Mouse (Mus musculus) thymus, adult 2 months (tissue): ENCODE data around the gene Btbd35f19. TPM values are rescaled to one million over a fixed set of nuclear protein-coding genes. Genes with fewer than 3 reads are reported as not detected.
"Not testable (repeated sequence)": the region's sequence is repeated elsewhere in the genome, so short reads cannot be mapped to it uniquely, and the experiment has no call there.

Source experiments
- DNase-seq: peaks from one replicate; pipeline ENCODE4 v3.0.0; 2021
- H3K27ac ChIP-seq: fragments of 200-500 bp; 2 replicates; pipeline ENCODE4 v1.5.1; 2012; ENCODE audit warnings: low read length, control low read depth; ENCODE audit not compliant: control insufficient read depth, insufficient read depth
- H3K27me3 ChIP-seq: fragments of 200-500 bp; 2 replicates; pipeline ENCODE4 v1.6.1; 2012; ENCODE audit warnings: mild to moderate bottlenecking, low read length, moderate library complexity, mixed read lengths; ENCODE audit not compliant: control insufficient read depth, insufficient read depth
- H3K36me3 ChIP-seq: fragments of 200-500 bp; 2 replicates; pipeline ENCODE4 v1.6.1; 2012; ENCODE audit warnings: mild to moderate bottlenecking, low read length, moderate library complexity; ENCODE audit not compliant: control insufficient read depth, insufficient read depth
- H3K4me1 ChIP-seq: fragments of 200-500 bp; replicated peaks from 2 replicates; pipeline ENCODE4 v1.6.1; 2012; ENCODE audit warnings: low read length; ENCODE audit not compliant: control insufficient read depth, insufficient read depth
- H3K4me3 ChIP-seq: fragments of 200-500 bp; 2 replicates; pipeline ENCODE4 v1.5.1; 2012; ENCODE audit warnings: mild to moderate bottlenecking, low read length, control low read depth, moderate library complexity; ENCODE audit not compliant: control insufficient read depth, insufficient read depth
- WGBS: fragments of 180-500 bp; shearing (Covaris S2); methylation state at CpG from one replicate; pipeline ENCODE4 v1.1.7; 2018; 5-methylcytosine and 5-hydroxymethylcytosine counted together
- polyA plus RNA-seq: library from polyadenylated mRNA; depleted of rRNA; stranded (reverse); fragments of >200 nt; gene quantifications from 2 replicates; pipeline ENCODE4 v1.2.3, GENCODE M21; 2012; rRNA removed

The Btbd35f19 gene
- not detected in 2 replicates for polyA plus RNA-seq

DNA sequence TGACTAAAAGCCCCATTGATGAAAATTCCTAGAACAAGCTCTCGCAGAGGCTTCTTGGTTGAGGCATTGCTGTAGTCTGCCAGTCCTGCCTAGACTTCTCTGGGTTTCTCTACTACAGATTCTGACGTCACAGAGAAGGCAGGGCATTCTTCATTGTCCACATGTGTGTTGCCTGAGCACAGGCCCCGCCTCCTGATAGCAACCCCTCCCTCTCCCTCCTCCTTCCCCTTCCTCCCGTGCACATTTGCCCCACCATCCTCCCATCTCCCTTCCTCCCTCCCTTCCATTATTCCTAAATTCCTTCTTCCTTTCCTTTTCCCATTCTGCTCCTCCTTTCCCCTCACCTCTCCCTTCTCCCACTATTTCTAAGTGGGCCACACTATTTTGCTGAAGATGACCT is at the start of gene Btbd35f19:
TSS of gene Btbd35f19 (minus strand) at position 101 of the 400 bp plus-strand sequence.
- no CpG with 5 or more reads among the region's 4 CpGs for WGBS
- not testable (repeated sequence) for DNase-seq, H3K4me3 ChIP-seq, H3K27me3 ChIP-seq, H3K27ac ChIP-seq, H3K4me1 ChIP-seq, H3K36me3 ChIP-seq

DNA sequence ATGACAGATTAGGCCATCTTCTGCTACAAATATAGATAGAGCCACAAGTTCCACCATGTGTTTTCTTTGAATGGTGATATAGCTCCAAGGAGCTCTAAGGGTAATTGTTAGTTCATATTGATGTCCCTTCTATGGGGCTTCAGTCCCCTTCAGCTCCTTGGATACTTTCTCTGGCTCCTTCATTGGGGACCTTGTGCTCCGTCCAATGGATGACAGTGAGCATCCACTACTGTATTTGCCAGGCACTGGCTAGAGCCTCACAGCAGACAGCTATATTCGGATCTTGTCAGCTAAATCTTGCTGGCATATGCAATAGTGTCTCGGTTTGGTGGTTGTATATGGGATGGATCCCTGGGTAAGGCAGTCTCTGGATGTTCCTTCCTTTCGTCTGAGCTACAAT is 41.8 kb downstream of the Btbd35f19 start:
- H3K36me3 ChIP-seq, H3K4me1 ChIP-seq, DNase-seq, H3K27me3 ChIP-seq, H3K27ac ChIP-seq, H3K4me3 ChIP-seq: not testable (repeated sequence)
- WGBS = 79% methylated on average over 2 of the region's 4 CpGs

DNA sequence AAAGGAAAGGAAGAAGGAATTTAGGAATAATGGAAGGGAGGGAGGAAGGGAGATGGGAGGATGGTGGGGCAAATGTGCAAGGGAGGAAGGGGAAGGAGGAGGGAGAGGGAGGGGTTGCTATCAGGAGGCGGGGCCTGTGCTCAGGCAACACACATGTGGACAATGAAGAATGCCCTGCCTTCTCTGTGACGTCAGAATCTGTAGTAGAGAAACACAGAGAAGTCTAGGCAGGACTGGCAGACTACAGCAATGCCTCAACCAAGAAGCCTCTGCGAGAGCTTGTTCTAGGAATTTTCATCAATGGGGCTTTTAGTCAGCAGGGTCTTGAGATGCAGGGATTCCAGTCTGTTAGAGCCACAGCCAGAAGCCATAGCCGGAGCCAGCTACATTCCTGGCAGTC is 47.6 kb downstream of the Btbd35f19 start, which contains the start of gene Btbd35f26:
TSS of gene Btbd35f26 (plus strand) at position 301 of the 400 bp plus-strand sequence.
- H3K27me3 ChIP-seq, H3K27ac ChIP-seq, DNase-seq, H3K36me3 ChIP-seq, H3K4me1 ChIP-seq, H3K4me3 ChIP-seq: not testable (repeated sequence)
- WGBS = no CpG with 5 or more reads among the region's 4 CpGs

Other genes starting within 250 kb of the Btbd35f19 start
- gene Spin2f, start 130.0 kb downstream of the Btbd35f19 start, polyA plus RNA-seq = not detected in 2 replicates
- gene Btbd35f26, start 47.5 kb downstream of the Btbd35f19 start, polyA plus RNA-seq = not detected in 2 replicates
- not detected in 2 replicates for gene Gm21883, start 190.4 kb upstream of the Btbd35f19 start, polyA plus RNA-seq
- not detected in 2 replicates for gene Spin2e, start 235.0 kb upstream of the Btbd35f19 start, polyA plus RNA-seq